Mouse (Mus musculus): ENCODE results near the gene Erc2. TPM values are rescaled to one million over a fixed set of nuclear protein-coding genes. Genes with fewer than 3 reads are reported as not detected.

Erc2 gene
- polyA plus RNA-seq, 1 experiment = 0.53 TPM

GRCm38 (mm10) chr14:27984758-27985157 lies 362.5 kb downstream of the Erc2 start:
- H3K4me3 ChIP-seq = no peak overlapping the region
- H3K36me3 ChIP-seq (ENCODE audit: control insufficient read depth, insufficient read depth) = no peaks in the 10 kb centered on the region
- no peaks in the 10 kb centered on the region for H3K27me3 ChIP-seq (ENCODE audit: control insufficient read depth, insufficient read depth, insufficient read length)
- H3K79me2 ChIP-seq (ENCODE audit: control insufficient read depth, insufficient read depth) = no peaks in the 10 kb centered on the region
- H3K4me2 ChIP-seq (ENCODE audit: low read depth) = no peak overlapping the region
- TF ChIP-seq CEBPB (IDR thresholded peaks at IDR 0.05; ENCODE audit: insufficient read depth, poor library complexity, severe bottlenecking) = no peak
- no peak for TF ChIP-seq TCF3 (IDR thresholded peaks at IDR 0.05; ENCODE audit: insufficient read length, low read depth)
- TF ChIP-seq TCF12 (IDR thresholded peaks at IDR 0.05; ENCODE audit: insufficient read depth, poor library complexity, severe bottlenecking) = no peak
- TF ChIP-seq MYOG (IDR thresholded peaks at IDR 0.05; ENCODE audit: control insufficient read depth in 1 of 3, insufficient read depth in 1 of 3, insufficient read length in 2 of 3, low read depth in 2 of 3) = no peak
- no peak for TF ChIP-seq MYOD1 (IDR thresholded peaks at IDR 0.05; ENCODE audit: control insufficient read depth in 1 of 3, insufficient read length in 2 of 3, low read depth in 2 of 3)
- TF ChIP-seq MAX (IDR thresholded peaks at IDR 0.05; ENCODE audit: low read depth) = no peak
- no peak for TF ChIP-seq POLR2AphosphoS2 (IDR thresholded peaks at IDR 0.05; ENCODE audit: insufficient read length, low read depth)
- TF ChIP-seq USF1 (IDR thresholded peaks at IDR 0.05; ENCODE audit: low read depth) = no peak
- TF ChIP-seq SRF (IDR thresholded peaks at IDR 0.05; ENCODE audit: control insufficient read depth, insufficient read length, low read depth) = no peak
- no peak for TF ChIP-seq E2F4 (IDR thresholded peaks at IDR 0.05; ENCODE audit: insufficient read depth)
- TF ChIP-seq REST (IDR thresholded peaks at IDR 0.05; ENCODE audit: insufficient read depth, insufficient read length) = no peak
- TF ChIP-seq POLR2A (IDR thresholded peaks at IDR 0.05; ENCODE audit: insufficient read length, low read depth) = no peak
- no peak overlapping the region for H3ac ChIP-seq (ENCODE audit: control insufficient read depth, insufficient read length)

- no peaks in the 10 kb centered on the region for H3K79me2 ChIP-seq (ENCODE audit: control insufficient read depth, insufficient read depth)
- no peak overlapping the region for H3K4me3 ChIP-seq
- TF ChIP-seq MYOG (IDR thresholded peaks at IDR 0.05; ENCODE audit: control insufficient read depth in 1 of 3, insufficient read depth in 1 of 3, insufficient read length in 2 of 3, low read depth in 2 of 3) (no peak), E2F4 (IDR thresholded peaks at IDR 0.05; ENCODE audit: insufficient read depth) (no peak), TCF3 (IDR thresholded peaks at IDR 0.05; ENCODE audit: insufficient read length, low read depth) (no peak), CEBPB (IDR thresholded peaks at IDR 0.05; ENCODE audit: insufficient read depth, poor library complexity, severe bottlenecking) (no peak), USF1 (IDR thresholded peaks at IDR 0.05; ENCODE audit: low read depth) (no peak), MAX (IDR thresholded peaks at IDR 0.05; ENCODE audit: low read depth) (no peak), REST (IDR thresholded peaks at IDR 0.05; ENCODE audit: insufficient read depth, insufficient read length) (no peak), TCF12 (IDR thresholded peaks at IDR 0.05; ENCODE audit: insufficient read depth, poor library complexity, severe bottlenecking) (no peak), SRF (IDR thresholded peaks at IDR 0.05; ENCODE audit: control insufficient read depth, insufficient read length, low read depth) (no peak), POLR2AphosphoS2 (IDR thresholded peaks at IDR 0.05; ENCODE audit: insufficient read length, low read depth) (no peak), MYOD1 (IDR thresholded peaks at IDR 0.05; ENCODE audit: control insufficient read depth in 1 of 3, insufficient read length in 2 of 3, low read depth in 2 of 3) (no peak), POLR2A (IDR thresholded peaks at IDR 0.05; ENCODE audit: insufficient read length, low read depth) (no peak)
- no peak overlapping the region for H3K4me2 ChIP-seq (ENCODE audit: low read depth)
- H3K27me3 ChIP-seq (ENCODE audit: control insufficient read depth, insufficient read depth, insufficient read length) = no peaks in the 10 kb centered on the region
- no peaks in the 10 kb centered on the region for H3K36me3 ChIP-seq (ENCODE audit: control insufficient read depth, insufficient read depth)
- no peak overlapping the region for H3ac ChIP-seq (ENCODE audit: control insufficient read depth, insufficient read length)
These were observed 363.0 kb downstream of the Erc2 start for GRCm38 (mm10) chr14:27985201-27985600.

- no peak overlapping the region for H3K4me2 ChIP-seq (ENCODE audit: low read depth)
- H3K79me2 ChIP-seq (ENCODE audit: control insufficient read depth, insufficient read depth) = no peaks in the 10 kb centered on the region
- no peak overlapping the region for H3K4me3 ChIP-seq
- no peak overlapping the region for H3ac ChIP-seq (ENCODE audit: control insufficient read depth, insufficient read length)
- H3K27me3 ChIP-seq (ENCODE audit: control insufficient read depth, insufficient read depth, insufficient read length) = no peaks in the 10 kb centered on the region
- no peak for TF ChIP-seq MYOG (IDR thresholded peaks at IDR 0.05; ENCODE audit: control insufficient read depth in 1 of 3, insufficient read depth in 1 of 3, insufficient read length in 2 of 3, low read depth in 2 of 3)
- TF ChIP-seq REST (IDR thresholded peaks at IDR 0.05; ENCODE audit: insufficient read depth, insufficient read length) = no peak
- TF ChIP-seq E2F4 (IDR thresholded peaks at IDR 0.05; ENCODE audit: insufficient read depth) = no peak
- no peak for TF ChIP-seq MAX (IDR thresholded peaks at IDR 0.05; ENCODE audit: low read depth)
- TF ChIP-seq TCF12 (IDR thresholded peaks at IDR 0.05; ENCODE audit: insufficient read depth, poor library complexity, severe bottlenecking) = no peak
- no peak for TF ChIP-seq CEBPB (IDR thresholded peaks at IDR 0.05; ENCODE audit: insufficient read depth, poor library complexity, severe bottlenecking)
- TF ChIP-seq POLR2A (IDR thresholded peaks at IDR 0.05; ENCODE audit: insufficient read length, low read depth) = no peak
- TF ChIP-seq USF1 (IDR thresholded peaks at IDR 0.05; ENCODE audit: low read depth) = no peak
- no peak for TF ChIP-seq SRF (IDR thresholded peaks at IDR 0.05; ENCODE audit: control insufficient read depth, insufficient read length, low read depth)
- no peak for TF ChIP-seq POLR2AphosphoS2 (IDR thresholded peaks at IDR 0.05; ENCODE audit: insufficient read length, low read depth)
- no peak for TF ChIP-seq TCF3 (IDR thresholded peaks at IDR 0.05; ENCODE audit: insufficient read length, low read depth)
- TF ChIP-seq MYOD1 (IDR thresholded peaks at IDR 0.05; ENCODE audit: control insufficient read depth in 1 of 3, insufficient read length in 2 of 3, low read depth in 2 of 3) = no peak
- H3K36me3 ChIP-seq (ENCODE audit: control insufficient read depth, insufficient read depth) = no peaks in the 10 kb centered on the region
These were observed 365.2 kb downstream of the Erc2 start for GRCm38 (mm10) chr14:27987422-27987821.

- H3ac ChIP-seq (ENCODE audit: control insufficient read depth, insufficient read length) = no peak overlapping the region
These were observed 376.3 kb downstream of the Erc2 start for GRCm38 (mm10) chr14:27998551-27998950.

More at GRCm38 (mm10) chr14:27998551-27998950, 376.3 kb downstream of the Erc2 start:
- Histone ChIP-seq H3K36me3 (ENCODE audit: control insufficient read depth, insufficient read depth) (no peaks in the 10 kb centered on the region), H3K4me3 (no peak overlapping the region), H3K4me2 (ENCODE audit: low read depth) (no peak overlapping the region), H3K27me3 (ENCODE audit: control insufficient read depth, insufficient read depth, insufficient read length) (no peaks in the 10 kb centered on the region), H3K79me2 (ENCODE audit: control insufficient read depth, insufficient read depth) (no peaks in the 10 kb centered on the region)
- TF ChIP-seq MYOD1 (IDR thresholded peaks at IDR 0.05; ENCODE audit: control insufficient read depth in 1 of 3, insufficient read length in 2 of 3, low read depth in 2 of 3) (no peak), REST (IDR thresholded peaks at IDR 0.05; ENCODE audit: insufficient read depth, insufficient read length) (no peak), TCF12 (IDR thresholded peaks at IDR 0.05; ENCODE audit: insufficient read depth, poor library complexity, severe bottlenecking) (no peak), MYOG (IDR thresholded peaks at IDR 0.05; ENCODE audit: control insufficient read depth in 1 of 3, insufficient read depth in 1 of 3, insufficient read length in 2 of 3, low read depth in 2 of 3) (no peak), POLR2AphosphoS2 (IDR thresholded peaks at IDR 0.05; ENCODE audit: insufficient read length, low read depth) (no peak), MAX (IDR thresholded peaks at IDR 0.05; ENCODE audit: low read depth) (no peak), USF1 (IDR thresholded peaks at IDR 0.05; ENCODE audit: low read depth) (no peak), TCF3 (IDR thresholded peaks at IDR 0.05; ENCODE audit: insufficient read length, low read depth) (no peak), POLR2A (IDR thresholded peaks at IDR 0.05; ENCODE audit: insufficient read length, low read depth) (no peak)
